Mouse (Mus musculus): Measurements from ENCODE around the gene Mthfd1l. TPM values are rescaled to one million over a fixed set of nuclear protein-coding genes. Genes with fewer than 3 reads are reported as not detected.
"Not testable (repeated sequence)": the region's sequence is repeated elsewhere in the genome, so short reads cannot be mapped to it uniquely, and the experiment has no call there.

Gene Mthfd1l
- polyA plus RNA-seq, 1 experiment from 2014 or later: 18.4 TPM

- DNase-seq (ENCODE audit: low spot score): no peak
Observed at GRCm38 (mm10) chr10:4200546-4201104, 227.7 kb downstream of the Mthfd1l start.

- DNase-seq (ENCODE audit: low spot score): no peak
Observed at GRCm38 (mm10) chr10:4201141-4201540, 228.2 kb downstream of the Mthfd1l start.

- not testable (repeated sequence) for DNase-seq (ENCODE audit: low spot score)
Observed at GRCm38 (mm10) chr10:4203651-4204050, 230.7 kb downstream of the Mthfd1l start.

GRCm38 (mm10) chr10:4209040-4209439, 236.1 kb downstream of the Mthfd1l start:
- DNase-seq (ENCODE audit: low spot score): no peak

GRCm38 (mm10) chr10:4210313-4211066, 237.6 kb downstream of the Mthfd1l start:
- DNase-seq (ENCODE audit: low spot score): no peak

DNA sequence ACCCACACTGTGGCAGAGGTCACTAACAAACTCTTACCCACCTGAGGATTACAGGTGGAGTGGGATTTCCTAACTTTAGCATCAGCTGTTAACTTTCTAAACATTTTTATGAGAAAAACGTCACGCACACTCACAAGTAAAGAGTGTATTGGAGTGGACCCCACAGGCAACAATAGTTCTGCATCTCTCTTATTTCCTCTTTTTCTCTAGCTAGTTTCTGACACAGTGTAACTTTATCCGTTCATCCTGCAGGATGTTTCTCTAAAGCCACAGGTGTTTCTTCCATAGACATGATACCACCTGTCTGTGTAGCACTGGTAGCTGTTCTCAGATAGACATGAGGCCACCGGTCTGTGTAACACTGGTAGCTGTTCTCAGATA, 238.1 kb downstream of the Mthfd1l start:
- DNase-seq (ENCODE audit: low spot score): no peak

Other genes starting within 250 kb of the Mthfd1l start
- gene Plekhg1, start 232.8 kb upstream of the Mthfd1l start, polyA plus RNA-seq (2015; fragmentation: Nextera tagmentation; extraction: Ambion mirVana): 2.7 and 3.0 TPM in 2 replicates